Mouse (Mus musculus) A20 (cell line): ENCODE results near the gene Mapkapk3.
A peak's percentile ranks its signal among the peaks of the same experiment; 100 is the strongest.

Experiments
- DNase-seq: peaks from one replicate; pipeline ENCODE4 v3.0.0-alpha.2; 2011; ENCODE audit warnings: low read depth, low spot score

Mapkapk3 gene

GRCm38 (mm10) chr9:107263912-107264311 lies 25.8 kb downstream of the Mapkapk3 start:
- DNase-seq = no peak

DNA sequence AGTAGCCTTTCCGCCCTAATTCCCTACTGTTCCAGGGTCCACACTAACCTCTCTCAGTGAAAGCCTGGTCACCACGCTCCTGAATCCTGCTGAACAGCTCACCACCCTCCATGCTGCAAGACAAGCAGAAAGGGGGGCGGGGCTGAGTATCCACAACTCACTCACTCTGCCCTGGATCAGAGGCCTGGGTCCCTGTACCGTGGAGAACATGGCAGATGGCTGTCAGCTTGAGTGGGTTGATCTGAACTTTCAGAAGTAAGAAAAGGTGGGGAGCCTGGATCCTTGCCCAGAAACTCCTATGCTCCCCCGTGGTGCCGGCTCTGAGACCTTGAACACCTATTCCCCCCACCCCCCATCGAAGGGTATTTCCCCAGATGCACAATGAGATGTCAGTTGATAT lies 27.3 kb downstream of the Mapkapk3 start:
- no peak for DNase-seq

- DNase-seq = no peak
Measured at GRCm38 (mm10) chr9:107261792-107262191, 27.9 kb downstream of the Mapkapk3 start.

- DNase-seq = peak; percentile 70
Measured at GRCm38 (mm10) chr9:107260836-107261235, 28.8 kb downstream of the Mapkapk3 start.

- DNase-seq = peak; percentile 2
Measured at GRCm38 (mm10) chr9:107260429-107260828, 29.2 kb downstream of the Mapkapk3 start.

DNA sequence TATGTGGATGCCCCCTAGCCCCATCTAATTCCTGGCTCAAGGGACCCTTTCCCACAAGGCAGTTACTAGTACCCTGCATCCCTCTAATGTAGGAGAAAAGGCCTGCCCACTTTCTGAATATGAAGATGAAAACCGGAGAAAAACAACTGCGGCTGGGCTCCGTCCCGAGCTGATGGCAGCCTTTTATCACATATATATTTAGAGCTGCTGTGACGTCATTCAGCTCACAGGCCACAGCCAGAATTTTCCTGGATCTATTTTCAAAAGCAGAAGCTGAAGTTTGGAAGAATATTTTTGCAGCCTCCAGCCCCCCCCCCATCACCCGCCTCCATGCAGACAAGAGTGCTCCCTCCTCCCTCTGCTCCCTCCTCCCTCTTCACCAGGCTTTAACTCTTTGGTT lies 30.1 kb downstream of the Mapkapk3 start:
- DNase-seq = no peak

GRCm38 (mm10) chr9:107255596-107255995 lies 34.1 kb downstream of the Mapkapk3 start:
- no peak for DNase-seq

- no peak for DNase-seq
Measured at GRCm38 (mm10) chr9:107254925-107255324, 34.8 kb downstream of the Mapkapk3 start.

GRCm38 (mm10) chr9:107254476-107254875 lies 35.2 kb downstream of the Mapkapk3 start:
- DNase-seq = no peak

DNA sequence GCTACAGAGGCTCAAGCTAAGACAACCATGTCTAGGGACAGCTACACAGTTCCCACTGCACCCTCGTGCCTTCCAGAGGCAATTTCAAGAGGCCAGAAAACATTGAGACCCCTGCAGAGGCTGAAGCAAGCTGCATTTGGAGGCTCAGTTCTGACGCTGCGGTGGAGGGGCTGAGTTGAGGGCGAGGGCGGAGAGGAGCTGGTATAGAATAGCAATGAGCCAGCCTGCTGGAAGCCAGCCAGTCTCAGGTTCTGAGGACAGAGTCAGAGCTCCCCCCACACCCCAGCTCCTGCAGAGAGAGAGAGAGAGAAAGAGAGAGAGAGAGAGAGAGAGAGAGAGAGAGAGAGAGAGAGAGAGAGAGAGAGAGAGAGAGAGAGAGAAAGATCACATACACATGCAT lies 37.5 kb downstream of the Mapkapk3 start:
- no peak for DNase-seq

DNA sequence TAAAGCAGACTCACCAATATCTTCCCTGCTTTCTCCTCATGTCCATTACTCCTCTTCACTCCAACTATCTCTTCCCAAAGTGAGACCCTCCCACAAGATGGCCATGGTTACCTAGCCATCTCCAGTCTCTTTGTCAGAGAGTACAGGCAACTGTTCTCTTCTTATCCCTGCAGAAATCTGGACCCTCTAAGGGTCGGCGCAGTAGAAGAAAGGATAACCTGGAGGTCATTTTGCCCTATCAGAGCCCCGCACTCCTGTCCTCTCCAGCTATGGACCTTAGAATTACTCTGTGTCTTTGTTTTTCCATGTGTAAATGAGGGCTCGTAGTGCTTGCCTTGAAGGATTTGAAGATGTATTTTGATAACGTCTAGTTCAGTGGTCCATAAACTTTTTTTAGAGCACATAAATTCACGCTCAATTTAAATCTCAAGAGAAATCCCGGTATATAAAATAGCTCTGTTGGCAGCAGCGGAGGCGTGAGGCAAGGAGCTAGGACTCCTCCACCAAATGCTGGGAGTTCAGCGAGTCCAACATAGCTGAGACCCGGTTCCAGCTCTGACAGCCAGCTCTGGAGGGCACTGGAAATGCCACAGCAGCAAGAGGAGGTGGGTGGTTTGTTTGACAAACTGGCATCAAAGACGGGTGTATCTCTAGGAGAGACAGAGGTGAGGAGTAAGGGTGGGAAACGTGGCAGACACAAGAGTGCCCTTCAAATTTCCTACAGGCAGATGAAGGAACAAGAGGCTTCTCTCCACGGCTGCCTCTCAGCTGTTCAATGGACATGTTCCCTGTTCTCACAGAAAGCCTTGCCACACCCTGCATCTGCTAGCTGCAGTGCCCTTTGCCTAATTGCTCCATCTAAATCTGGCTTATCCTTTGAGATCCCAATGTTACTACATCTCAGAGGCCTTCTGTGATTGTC lies 39.0 kb downstream of the Mapkapk3 start:
- DNase-seq = no peak

- no peak for DNase-seq
Measured at GRCm38 (mm10) chr9:107249154-107249553, 40.5 kb downstream of the Mapkapk3 start.

DNA sequence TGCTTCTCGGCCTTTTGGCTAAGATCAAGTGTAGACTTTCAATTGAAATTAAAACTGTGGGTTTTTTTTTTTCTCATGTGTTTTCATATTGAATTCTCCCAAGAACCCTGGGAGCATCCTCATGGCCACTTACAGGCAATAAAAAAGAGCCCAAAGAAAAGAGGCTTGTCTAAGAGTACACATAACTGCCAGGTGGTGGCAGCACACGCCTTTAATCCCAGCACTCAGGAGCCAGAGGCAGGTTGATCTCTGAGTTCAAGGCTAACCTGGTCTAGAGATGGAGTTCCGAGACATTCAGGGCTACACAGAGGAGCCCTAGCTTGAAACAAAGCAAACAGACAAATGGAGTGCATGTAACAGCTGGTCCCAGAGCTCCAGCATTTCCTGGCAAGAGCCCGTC lies 43.5 kb downstream of the Mapkapk3 start:
- DNase-seq = peak; percentile 33

GRCm38 (mm10) chr9:107245311-107245710 lies 44.4 kb downstream of the Mapkapk3 start:
- DNase-seq = no peak

- no peak for DNase-seq
Measured at GRCm38 (mm10) chr9:107236151-107236550, 53.5 kb downstream of the Mapkapk3 start.

DNA sequence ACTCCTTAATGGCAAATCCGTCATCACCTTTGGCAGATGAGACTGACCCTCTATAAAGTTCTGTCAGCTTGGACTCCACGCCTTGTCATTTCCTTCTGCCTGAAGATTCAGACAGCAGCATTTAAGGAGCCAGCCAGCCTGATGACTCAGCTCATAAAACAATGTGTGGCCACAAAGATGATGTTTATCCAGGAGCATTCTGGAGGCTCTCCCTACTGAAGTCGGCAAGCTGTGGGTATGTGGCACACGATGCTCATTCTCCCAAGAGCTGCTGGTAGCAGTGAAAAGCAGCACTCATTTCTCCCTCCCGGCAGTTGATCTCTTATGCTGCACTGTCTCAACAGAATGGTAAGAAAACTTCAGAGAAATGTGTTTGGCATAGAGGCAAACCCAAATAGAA lies 54.4 kb downstream of the Mapkapk3 start:
- no peak for DNase-seq

DNA sequence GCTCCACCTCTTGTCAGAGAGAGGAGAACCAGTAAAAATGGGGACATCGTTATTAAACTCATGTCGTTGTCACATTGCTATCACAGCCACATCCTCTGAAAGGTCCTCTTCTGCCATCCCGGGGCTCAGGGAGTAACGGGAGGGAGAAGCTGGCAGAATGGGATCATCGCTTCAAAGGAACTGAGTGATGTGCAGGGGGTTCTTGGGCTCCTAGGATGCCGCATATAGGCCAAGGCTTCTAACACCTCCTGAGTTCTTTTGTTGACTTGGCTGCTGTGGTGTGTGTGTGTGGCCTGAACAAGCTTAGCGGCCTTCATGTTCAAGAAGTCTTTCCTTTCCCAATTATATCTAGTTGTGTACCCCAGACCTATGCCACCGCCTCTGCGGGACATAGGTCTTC lies 57.5 kb downstream of the Mapkapk3 start:
- no peak for DNase-seq

DNA sequence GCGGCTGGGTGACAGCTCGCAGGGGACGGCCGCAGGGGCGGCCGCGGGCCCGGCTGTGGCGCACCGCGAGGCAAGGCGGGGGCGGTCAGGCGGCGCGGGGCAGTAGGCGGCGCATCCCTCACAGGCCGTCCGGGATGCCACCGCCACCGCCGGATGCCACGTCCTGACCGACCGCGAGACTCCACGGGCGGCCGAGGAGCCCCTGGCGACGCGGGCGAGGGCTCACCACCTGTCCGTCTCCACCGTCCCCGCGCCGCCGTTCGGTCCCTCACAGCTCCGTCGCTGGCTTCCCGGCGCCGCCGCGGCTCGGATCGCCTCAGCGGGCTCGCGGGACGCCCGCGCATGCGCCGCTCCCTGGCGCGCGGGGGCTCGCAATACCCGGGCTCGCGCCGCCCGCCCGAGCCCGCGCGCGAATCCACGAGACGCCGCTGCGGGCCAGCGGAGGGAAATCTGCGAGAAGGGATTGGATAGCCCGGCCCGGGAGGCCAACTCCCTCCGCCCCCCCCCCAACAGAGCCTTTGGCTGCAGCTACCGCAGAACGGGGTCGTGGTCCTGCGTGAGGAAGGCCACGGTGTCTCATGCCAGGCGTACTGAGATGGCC lies 58.0 kb downstream of the Mapkapk3 start, which contains the start of gene Dock3:
Gene Dock3, minus strand, starts transcription at position 371 of the 601 bp plus-strand sequence.
- no peak for DNase-seq

- no peak for DNase-seq
Measured at GRCm38 (mm10) chr9:107230991-107231538, 58.6 kb downstream of the Mapkapk3 start.

GRCm38 (mm10) chr9:107224597-107224996 lies 65.1 kb downstream of the Mapkapk3 start:
- no peak for DNase-seq
